Mouse (Mus musculus): ENCODE measurements around the gene Nde1.
"Not testable (repeated sequence)": the region's sequence is repeated elsewhere in the genome, so short reads cannot be mapped to it uniquely, and the experiment has no call there.

Gene Nde1

DNA sequence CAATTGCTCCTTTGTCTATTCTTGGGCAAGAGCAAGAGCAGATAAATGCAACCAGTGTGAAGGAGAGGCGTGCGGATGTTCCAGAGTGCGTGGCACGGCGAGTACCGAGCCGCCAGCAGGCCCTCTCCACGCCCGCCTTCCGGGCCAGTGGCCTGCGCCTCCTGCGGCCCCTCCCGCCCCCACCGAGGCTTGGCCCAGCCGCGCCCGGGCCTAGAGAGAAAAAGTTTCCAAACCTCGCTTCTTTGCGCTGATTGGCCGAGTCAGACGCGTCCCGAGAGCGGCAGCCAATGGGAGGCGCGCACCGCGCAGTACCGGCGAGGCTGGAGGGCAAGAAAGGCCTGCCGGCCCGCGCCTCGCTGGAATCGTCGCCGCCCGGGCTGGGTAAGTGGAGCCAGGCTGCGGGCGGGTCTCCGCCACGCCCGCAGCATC lies at the start of gene Nde1, which contains the start of gene Marf1:
Nde1 (plus strand) TSS at position 288 of the 429 bp plus-strand sequence.
Marf1 (minus strand) TSS at position 364 of the 429 bp plus-strand sequence.
- DNase-seq: peak; percentile 94

GRCm38 (mm10) chr16:14117299-14117698 lies 45.8 kb upstream of the Nde1 start:
- DNase-seq: no peak

DNA sequence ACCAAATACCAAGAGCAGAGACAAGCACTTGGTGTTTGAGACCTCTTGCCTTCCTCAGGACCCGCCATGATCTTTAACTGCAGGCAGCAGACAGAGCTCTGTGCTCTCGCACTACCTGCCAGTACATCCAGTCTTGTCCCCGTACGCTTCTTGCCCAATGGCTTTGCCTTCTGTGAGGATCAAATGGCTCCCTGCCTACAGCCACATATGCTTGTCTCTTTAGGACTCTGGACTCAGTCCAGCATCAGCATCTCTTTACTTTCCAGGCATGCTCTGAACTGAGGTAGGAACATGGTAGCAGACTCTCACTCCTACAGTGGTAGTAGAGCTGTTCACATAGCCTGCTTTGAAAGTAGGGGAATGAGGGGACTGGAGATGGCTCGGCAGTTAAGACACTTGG lies 42.1 kb upstream of the Nde1 start:
- no peak for DNase-seq

GRCm38 (mm10) chr16:14121563-14121962 lies 41.5 kb upstream of the Nde1 start:
- no peak for DNase-seq

DNA sequence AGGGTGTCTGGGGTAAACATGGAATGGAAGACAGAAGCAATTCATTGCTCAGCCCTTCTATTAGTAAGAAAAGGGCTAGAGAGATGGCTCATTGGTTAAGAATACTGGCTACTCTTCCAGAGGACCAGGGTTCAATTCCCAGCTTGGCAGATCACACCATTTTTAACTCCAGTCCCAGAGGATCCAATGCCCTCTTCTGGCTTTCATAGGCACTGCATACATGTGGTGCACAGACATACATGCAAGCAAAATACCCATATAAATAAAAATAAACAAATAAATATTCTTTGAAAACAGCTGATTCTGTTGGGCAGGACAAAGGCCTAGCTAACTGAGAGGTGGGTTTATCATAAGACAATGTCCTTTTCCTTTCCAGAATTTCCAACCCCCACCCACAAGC lies 40.5 kb upstream of the Nde1 start:
- no peak for DNase-seq

GRCm38 (mm10) chr16:14123901-14124300 lies 39.2 kb upstream of the Nde1 start:
- DNase-seq: no peak

DNA sequence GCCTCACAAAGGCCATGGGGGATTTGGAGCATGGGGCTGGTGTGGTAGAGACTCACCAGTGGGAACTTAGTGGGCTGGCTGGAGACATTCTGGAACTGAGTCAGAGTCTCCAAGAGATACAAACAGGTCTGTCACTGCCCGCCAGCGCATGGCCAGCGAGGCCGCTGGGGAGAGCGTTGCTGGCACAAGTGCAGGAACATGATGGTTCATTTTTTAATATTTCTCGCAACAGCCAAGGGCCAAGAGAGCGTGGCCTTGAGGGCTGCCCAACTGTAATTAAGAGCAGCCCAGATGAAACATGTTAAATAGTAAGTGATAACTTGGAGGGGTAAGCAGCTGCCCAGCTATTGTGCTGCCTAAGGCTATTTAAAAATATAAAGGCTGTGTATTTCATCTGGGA lies 38.4 kb upstream of the Nde1 start:
- DNase-seq: no peak

GRCm38 (mm10) chr16:14125253-14125652 lies 37.8 kb upstream of the Nde1 start:
- DNase-seq: no peak

DNA sequence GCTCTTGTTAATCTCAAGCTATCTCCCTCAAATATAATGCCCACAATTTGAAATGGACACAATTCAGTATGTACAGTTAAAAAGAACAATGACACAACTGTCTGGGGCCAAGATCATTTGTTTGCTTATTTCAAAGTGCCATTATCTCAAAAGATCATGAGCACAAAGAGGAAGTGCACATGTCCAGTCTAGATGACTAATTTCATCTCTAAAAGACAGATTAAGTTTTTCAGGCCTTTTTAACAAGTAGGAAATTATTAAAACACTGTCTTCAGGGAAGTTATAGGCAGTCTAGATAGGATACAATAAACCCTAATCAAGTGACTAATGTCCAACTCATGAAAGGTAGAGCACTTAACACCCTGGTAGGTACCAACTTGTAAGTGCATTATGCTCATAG lies 34.1 kb upstream of the Nde1 start:
- DNase-seq: no peak

DNA sequence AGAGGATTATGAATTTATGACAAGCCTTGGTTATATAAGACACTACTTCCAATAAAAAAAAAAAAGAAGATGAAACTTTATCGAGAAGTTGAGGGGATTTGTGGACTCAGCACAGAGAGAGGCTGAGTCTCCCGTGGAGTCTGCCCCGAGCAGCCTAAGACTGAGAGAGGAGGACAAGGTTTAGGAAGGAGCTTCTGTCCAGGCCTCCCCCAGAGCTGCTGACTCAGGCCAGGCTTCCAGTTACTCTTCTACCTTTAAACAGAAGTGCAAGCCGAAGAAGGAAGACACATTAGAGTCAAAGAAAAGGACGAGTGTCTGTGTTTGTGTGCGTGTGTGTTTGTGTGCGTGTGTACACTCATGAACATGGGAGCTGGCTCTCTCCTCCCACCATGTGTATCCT lies 32.3 kb upstream of the Nde1 start:
- DNase-seq: no peak

DNA sequence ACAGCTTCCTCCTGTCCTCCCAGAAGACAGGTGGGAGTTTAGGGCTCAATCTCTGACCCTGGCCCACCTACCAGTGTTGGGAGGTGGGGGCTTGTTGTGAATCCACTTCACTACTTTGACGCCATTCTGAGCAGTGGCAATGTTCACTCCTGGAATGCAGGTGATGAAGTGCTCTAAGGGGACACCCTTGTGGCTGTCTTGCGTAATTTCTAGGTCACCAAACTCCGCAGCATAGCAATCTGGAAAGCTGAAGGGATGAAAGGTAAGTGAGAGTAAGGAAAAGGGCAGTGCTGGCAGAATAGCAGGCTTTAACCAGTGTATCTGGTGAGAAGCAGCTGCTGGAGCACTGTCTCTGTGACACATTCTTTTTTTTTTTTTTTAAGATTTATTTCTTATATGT lies 31.7 kb upstream of the Nde1 start:
- no peak for DNase-seq

DNA sequence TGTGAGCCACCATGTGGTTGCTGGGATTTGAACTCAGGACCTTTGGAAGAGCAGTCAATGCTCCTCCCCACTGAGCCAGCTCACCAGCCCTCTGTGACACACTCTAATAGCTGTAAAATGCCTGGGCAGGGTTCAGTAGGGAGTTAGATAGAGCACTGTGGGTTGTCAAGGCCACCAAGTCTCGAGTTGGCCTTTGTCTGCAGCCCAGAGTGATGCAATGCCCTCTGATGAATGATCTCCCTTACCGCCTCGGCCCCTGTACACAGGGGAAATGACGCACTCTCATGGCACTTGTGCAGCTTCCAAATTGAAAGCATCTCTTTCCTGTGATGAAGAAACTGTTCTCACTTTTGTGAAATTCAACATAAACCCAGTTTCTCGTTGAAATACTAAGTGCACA lies 31.2 kb upstream of the Nde1 start:
- DNase-seq: no peak

DNA sequence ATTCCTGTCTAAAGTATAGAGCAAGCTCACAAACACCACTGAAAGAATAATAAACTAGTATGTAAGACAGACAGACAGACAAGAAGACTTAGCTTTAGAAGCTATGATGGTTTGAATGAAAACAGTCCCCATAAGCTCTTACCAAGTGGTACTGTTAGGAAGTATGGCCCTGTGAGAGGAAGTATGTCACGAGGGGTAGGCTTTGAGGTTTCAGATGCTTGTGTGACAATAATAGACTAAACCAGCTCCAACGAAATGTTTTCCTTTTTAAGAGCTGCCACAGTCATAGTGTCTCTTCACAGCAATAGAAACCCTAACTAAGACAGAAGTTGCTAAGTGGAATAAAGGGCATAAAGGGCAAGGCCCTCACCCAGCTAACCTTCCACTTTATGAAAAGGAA lies 28.1 kb upstream of the Nde1 start:
- DNase-seq: no peak

- no peak for DNase-seq
Observed at GRCm38 (mm10) chr16:14137976-14138561, 25.0 kb upstream of the Nde1 start.

DNA sequence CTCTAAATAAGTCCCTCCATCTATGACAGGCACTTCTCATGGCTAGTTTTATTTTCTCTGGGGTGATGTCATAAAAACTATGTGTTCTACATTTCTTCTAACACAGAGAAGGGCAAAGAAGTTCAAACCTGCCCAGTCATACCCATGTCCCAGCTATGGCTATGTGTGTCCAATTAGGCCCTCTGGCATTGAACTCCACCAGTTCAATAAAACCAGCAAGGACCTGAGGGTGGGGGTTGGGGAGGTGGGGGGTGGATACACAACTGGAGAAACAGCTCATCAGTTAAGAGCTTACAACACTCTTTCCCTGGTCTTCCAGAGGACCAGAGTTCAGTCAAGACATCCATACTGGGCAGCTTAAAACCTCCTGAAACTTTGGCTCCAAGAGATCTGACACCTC lies 24.0 kb upstream of the Nde1 start:
- DNase-seq: no peak

- DNase-seq: no peak
Observed at GRCm38 (mm10) chr16:14143298-14143697, 19.8 kb upstream of the Nde1 start.

DNA sequence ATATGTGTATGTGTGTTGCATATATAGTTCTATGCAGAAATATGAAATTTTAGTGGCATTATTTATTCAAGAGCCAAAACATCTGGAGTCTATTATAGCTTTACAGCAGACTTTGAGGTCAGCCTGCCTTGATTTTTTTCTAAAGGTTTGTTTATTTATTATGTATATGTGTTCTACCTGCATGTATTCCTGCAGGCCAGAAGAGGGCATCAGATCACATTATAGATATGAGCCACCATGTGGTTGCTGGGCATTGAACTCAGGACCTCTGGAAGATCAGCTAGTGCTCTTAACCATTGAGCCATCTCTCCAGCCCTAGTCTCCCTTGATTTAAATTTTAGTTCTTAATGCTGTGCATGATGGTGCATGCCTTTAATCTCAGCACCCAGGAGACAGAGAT lies 15.4 kb upstream of the Nde1 start:
- DNase-seq: no peak

GRCm38 (mm10) chr16:14151718-14152117 lies 11.4 kb upstream of the Nde1 start:
- DNase-seq: no peak

DNA sequence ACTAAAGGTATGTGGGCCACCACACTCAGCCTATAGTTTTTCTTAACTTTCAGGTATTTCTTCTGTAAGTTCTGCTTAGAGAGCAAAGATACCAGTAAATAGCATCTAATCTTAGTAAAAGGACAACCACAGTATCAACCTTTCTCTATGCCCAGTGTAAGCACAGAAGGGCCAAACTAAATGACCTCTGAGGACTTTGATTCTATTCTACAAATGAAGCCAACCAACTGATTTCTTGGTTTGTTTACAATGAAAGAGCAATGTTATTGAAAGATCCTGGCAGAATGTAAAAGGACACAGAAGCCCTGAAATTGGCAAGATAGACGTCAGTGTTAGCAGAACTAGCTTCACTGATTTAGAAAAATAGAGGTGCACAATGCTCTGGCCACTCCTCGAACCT lies 7.4 kb upstream of the Nde1 start:
- not testable (repeated sequence) for DNase-seq

GRCm38 (mm10) chr16:14156312-14156711 lies 6.8 kb upstream of the Nde1 start:
- DNase-seq: no peak

DNA sequence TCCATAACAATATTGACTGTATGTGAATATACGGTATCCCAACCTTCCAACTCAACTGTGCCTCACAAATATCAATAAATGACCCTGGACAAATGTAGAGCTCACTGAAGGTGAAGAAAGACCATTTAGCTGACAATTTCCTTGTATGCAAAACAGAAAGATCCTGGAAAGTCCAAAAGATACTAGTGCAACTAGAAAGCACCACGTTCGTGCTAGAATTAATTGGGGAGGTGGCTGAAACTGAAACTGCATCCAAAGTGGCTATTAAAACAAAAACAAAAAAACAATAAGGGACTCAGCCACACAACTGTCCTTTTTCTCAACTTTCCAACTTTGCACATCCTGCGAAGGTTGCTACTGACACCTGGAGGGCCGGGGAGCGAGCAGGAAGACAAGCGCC lies 4.5 kb upstream of the Nde1 start:
- DNase-seq: no peak

DNA sequence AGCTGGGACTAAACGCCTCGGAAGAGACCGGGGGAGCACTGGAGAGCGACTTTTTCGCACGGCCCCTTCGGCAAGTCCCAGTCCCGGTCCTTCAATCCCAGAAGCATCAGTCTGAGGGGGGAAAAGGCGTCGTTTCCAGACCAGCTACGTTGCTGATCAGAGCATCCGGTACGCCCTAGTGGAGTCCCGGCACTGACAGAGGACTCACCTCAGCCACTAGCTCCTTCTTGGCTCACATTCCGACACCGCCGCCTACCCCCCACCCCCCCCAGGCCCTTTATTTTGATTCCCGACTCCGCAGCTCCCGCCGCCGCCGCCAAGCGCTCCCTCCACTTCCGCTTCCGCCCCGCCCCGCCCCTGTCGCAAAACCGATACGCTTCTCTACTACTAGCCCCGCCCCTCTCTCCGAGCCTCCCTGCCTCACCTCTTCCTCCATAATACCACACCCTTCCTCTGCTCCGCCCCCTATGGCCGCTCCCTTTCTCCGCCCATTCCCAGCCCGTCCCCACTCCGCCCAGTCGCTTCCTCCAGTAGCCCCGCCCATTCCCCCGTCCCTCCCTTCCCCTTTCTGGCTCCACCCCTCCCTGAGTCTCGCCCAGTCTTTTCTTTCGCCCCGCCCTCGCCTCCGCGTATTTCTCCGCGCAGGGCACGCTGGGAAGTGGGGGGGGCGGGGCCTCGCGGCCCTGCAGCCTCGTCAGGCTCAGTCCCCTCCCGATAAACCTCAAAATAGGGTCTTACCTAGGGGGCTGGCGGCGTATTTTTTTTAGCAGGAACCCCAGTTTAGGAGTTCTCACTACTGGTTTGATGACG lies 3.9 kb upstream of the Nde1 start:
- peak; percentile 100 for DNase-seq

DNA sequence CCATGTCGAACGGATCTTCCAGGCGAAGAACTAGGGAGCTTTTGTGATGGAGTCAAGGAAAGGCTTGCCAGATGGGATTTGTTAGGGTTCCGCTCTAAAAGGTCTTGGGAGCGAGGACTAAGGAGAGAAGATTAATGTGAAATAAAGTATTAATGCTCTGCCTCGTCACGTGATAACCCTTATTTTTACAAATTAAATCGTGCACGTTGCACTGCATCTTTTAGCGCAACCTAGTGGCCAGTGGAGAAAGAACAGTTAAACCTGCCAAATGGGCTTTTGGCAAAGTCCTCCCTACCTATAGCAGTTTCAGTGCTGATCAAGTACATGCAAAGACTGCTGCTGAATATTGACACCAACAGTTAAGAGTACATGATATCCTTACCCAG lies 3.3 kb upstream of the Nde1 start:
- DNase-seq: peak; percentile 83

DNA sequence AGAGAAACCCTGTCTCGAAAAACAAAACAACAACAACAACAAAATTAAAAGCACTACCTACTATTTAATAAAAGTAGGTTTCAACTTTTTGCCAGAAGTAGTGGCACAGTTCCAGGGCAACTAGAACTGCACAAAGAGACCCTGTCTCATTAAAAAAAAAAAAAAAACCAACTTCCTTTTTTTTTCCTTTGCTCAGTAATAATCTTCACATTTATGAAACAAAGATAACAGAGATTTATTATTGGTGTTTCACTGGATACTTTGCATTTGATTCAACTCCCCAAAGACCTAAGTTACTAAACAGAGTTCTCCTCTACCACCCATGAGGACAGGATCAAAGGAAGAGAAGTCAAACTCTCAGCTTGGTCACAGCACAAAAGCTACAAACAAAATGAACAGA lies 2.1 kb upstream of the Nde1 start:
- DNase-seq: no peak

- peak; percentile 16 for DNase-seq
Observed at GRCm38 (mm10) chr16:14163731-14164130, 656 bp downstream of the Nde1 start.
